Mouse (Mus musculus) embryo, embryonic 10.5 days (tissue): ENCODE results near the gene Greb1.

Experiments
- DNase-seq: peaks from one replicate; pipeline ENCODE4 v3.0.0-alpha.2; 2015; ENCODE audit warnings: low spot score

Greb1 gene

GRCm38 (mm10) chr12:16694783-16695182 is 105.9 kb downstream of the Greb1 start:
- DNase-seq = no peak

GRCm38 (mm10) chr12:16690631-16691030 is 110.1 kb downstream of the Greb1 start:
- DNase-seq = no peak

GRCm38 (mm10) chr12:16672246-16672645 is 128.4 kb downstream of the Greb1 start:
- DNase-seq = no peak

GRCm38 (mm10) chr12:16669176-16669575 is 131.5 kb downstream of the Greb1 start:
- DNase-seq = no peak

GRCm38 (mm10) chr12:16665022-16665421 is 135.7 kb downstream of the Greb1 start:
- DNase-seq = peak; percentile 40

GRCm38 (mm10) chr12:16662955-16663585 is 137.6 kb downstream of the Greb1 start:
- DNase-seq = no peak

GRCm38 (mm10) chr12:16661936-16662335 is 138.8 kb downstream of the Greb1 start:
- no peak for DNase-seq

- no peak for DNase-seq
Measured at GRCm38 (mm10) chr12:16661459-16661858, 139.2 kb downstream of the Greb1 start.

- DNase-seq = no peak
Measured at GRCm38 (mm10) chr12:16656906-16657875, 143.5 kb downstream of the Greb1 start.

- no peak for DNase-seq
Measured at GRCm38 (mm10) chr12:16655604-16656003, 145.1 kb downstream of the Greb1 start.

GRCm38 (mm10) chr12:16653332-16654093 is 147.2 kb downstream of the Greb1 start, which contains the start of gene Ntsr2:
TSS of gene Ntsr2 (plus strand) at chr12:16653382.
- peak; percentile 69 for DNase-seq

GRCm38 (mm10) chr12:16649819-16650218 is 150.9 kb downstream of the Greb1 start:
- DNase-seq = no peak

- no peak for DNase-seq
Measured at GRCm38 (mm10) chr12:16648273-16648672, 152.4 kb downstream of the Greb1 start.

GRCm38 (mm10) chr12:16646780-16647409 is 153.8 kb downstream of the Greb1 start:
- no peak for DNase-seq

- DNase-seq = peak; percentile 15
Measured at GRCm38 (mm10) chr12:16644698-16645097, 156.0 kb downstream of the Greb1 start.

- DNase-seq = no peak
Measured at GRCm38 (mm10) chr12:16643508-16644345, 157.0 kb downstream of the Greb1 start.

GRCm38 (mm10) chr12:16642000-16642399 is 158.7 kb downstream of the Greb1 start:
- DNase-seq = no peak

GRCm38 (mm10) chr12:16640075-16640474 is 160.6 kb downstream of the Greb1 start:
- DNase-seq = no peak

GRCm38 (mm10) chr12:16639078-16639771 is 161.5 kb downstream of the Greb1 start:
- peak; percentile 54 for DNase-seq

GRCm38 (mm10) chr12:16635816-16636215 is 164.9 kb downstream of the Greb1 start:
- no peak for DNase-seq
